Mouse (Mus musculus) lung, postnatal 36 days (tissue): ENCODE data around the gene Slc9a9.

ENCODE experiments used
- DNase-seq: peaks from one replicate; pipeline ENCODE4 v3.0.0; 2022; ENCODE audit warnings: mixed read lengths

The Slc9a9 gene

DNA sequence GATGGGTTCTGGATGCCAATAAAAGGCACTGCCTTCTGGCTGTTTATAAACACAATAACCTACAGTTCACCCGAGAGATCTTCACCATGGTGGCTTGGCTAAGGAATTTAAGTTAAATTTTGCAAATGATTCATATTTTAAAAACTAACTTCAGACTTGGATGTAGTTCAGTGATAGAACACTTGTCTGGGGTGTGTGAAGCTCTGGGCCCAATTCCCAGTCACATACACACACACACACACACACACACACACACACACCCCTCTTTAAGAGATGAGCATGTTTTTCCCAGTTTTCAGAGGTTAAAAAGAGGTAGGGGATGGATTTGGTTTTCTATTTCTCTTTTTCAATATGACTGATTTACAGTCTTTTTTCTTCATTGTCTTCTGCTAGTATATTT, 15.9 kb downstream of the Slc9a9 start:
- DNase-seq, result no peak

DNA sequence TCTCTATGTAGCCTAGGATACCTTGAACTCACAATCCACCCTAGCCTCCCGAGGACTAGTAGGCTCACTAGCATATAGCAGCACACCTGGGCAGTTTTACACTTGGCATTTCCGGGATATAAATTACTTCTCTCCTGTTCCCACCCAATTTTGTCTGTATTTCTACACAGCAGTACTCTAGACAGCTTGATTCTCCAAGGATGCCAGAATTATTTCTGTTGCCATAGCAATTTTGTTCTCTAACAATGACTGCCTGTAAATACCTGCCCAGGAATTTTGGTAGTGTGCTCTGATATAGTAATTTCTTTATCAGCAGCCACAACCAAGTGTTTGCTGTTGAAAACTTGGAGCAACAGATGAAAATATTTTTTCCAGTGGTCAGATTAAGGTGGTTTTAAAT, 16.7 kb downstream of the Slc9a9 start:
- no peak for DNase-seq

DNA sequence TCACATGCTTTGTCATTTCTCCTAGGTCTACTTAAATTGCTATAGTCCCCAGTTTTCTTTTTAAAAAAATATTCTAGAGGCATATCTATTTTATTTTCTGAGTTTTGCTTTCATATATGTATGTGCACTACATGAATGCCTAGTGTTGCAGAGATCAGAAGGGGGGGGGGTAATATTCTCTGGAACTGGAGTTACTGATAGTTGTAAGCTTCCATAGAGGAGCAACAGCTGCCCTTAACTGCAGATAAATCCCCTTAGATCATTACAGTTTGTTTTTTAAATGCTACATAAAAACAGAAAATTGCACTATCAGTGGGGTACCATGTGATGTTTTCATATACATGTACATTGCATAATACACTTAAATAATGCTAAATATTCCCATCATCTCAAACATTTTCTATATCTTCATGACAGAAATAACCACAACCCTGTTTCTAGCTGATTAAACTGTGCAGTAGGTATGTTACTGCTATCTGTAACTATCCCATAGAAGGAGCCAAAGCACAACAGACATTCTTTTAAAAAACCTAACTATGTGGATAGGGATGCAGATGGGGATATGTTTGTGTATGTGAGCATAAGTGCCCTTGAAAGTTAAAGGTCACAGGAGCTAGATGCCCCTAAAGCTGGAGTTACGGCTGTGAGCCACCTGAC, 17.6 kb downstream of the Slc9a9 start:
- DNase-seq, result no peak

DNA sequence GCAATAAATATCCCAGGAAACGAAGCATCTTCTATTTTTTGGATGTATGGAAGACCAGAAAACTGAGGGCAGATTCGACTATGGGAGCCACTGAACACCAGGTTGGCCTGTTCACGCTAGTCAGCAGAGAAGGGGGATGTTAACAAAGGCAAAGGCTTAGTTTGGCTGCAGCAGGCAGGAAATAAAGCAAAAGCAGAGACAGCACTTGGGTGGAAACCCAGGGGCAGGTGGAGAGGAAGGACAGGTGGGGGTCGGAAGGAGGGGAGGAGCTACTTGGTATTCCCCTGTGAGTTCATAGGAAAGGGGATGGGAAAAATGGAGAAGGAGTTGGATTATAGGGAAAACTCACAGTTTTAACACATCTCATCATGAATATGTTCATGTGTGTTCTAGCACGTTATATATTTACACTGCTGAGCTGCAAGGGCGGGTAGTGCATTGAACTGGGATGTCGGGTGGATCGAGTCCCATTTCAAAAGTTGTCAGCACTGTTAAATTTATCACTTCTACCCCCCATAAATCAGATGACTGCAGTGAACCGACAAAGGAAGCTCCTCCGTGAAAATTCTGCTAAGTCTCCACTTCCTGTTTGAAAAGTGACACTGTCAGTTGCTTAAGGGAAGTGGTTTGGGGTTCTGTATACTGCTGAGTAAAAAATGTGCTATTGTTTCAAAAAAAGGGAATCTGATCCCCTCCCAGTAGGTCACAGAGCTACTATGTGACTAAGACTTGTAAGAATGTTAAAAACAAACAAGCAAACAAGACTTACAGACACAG, 21.8 kb downstream of the Slc9a9 start:
- peak; percentile 42 for DNase-seq

DNA sequence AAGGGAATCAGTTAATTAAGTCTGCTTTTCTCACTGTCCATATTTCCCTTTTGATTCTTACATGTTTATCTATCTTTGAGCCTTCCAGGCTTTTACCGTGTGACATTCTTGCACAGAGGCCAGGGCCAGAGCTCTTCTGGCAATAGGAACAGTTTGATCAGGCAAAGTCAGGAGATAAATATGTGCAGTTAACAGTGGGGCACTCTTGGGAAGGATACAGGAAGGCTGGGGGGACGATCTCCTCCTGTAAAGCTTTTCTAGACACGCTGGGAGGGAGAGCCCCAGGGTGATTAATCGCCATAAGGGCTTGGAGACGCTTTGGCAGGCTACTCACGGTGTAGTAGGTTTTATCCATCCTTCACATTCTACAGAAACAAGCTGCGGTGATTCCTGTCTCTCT, 22.4 kb downstream of the Slc9a9 start:
- no peak for DNase-seq

DNA sequence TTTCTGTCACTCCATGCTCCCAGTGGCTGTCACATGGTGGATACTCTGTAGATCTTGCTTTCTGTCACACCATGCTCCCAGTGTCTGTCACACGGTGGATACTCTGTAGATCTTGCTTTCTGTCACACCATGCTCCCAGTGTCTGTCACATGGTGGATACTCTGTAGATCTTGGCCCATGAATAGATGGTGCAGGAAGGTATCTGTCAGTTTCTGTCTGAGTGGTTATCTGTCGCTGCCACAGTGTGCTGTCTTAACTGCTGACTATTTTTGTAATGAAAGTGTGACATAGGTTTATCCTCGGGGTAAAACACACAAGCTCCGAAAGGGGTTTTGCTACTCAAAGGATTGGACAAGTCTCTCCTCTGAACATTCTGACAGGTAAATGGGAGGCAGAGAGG, 24.5 kb downstream of the Slc9a9 start:
- DNase-seq, result no peak

DNA sequence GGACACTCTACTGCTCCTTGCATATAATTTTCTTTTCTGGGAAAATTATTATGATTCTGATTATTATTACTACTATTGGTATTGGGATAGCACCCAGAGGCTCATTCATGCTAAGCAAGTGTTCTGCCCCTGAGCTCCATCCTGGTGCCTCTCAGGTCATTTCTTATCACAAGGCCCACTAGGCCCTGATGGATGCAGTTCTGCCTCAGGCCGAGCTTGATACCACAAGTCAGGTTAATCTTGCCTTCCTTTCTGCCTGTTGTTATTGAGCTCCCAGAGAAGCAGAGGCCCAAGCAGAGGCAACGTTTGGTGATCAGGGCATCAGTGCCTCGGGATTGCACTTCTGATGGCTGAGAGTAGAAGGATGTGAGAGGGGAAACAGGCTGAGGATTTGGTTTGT, 25.3 kb downstream of the Slc9a9 start:
- DNase-seq, result no peak

DNA sequence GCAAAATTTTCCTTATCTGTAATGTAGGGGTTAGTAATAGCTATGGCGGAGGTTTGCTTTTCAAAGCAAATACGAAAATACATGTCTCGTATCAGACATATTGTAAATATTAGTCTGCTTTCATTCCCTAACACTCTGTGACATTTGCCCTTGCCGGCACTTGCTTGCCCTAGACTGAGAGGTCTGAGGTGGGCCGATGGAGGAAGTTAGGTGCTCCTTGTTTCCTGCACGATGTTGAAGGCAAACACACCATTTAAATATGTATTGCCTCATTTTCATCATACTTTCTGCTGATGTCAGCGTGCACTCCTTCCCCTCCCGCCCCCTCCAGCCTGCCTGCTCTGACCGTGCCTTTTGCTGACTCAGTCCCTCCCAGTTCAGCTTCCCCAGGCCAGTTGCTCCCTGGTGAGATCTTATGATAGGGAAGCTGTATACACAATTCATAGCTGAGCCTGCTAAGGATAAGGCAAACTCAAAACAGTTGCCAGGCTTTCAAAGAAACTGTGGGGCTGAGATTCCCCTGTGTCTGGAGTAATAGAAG, 26.9 kb downstream of the Slc9a9 start:
- peak; percentile 43 for DNase-seq

DNA sequence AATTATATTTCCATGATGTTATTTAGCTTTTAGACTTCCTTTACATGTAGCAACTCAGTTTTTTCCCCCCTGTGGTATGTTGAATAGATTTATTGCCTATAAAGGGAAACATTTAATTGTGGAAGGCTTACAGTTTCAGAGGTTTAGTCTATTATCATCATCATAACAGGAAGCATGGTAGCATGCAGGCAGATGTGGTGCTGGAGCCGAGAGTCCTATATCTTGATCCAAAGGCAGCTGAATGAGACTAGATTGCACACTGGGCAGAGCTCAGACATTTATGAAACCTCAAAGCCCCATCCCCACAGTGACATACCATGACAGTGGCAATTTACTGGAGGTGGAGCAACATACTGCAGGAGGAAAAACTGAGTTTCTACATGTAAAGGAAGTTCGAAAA, 28.5 kb downstream of the Slc9a9 start:
- DNase-seq, result no peak

DNA sequence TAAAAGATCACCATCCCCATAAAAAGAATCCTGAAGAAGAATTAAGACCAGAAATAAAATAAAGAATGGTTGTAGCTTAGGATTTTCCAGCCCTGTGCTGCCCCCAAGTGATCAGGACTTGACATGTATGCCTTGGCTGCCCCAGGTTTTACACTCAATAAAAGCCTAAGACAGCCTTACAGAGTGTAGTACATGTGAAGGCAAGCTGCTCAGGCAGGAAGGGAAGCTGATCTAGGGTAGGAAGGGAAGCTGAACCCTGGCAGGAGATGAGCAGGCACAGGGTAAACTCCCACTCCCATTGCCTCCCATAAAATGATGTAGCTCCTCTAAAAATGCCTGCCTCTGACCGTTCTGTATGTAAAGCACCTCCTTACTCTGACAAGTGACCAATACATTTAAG, 30.8 kb downstream of the Slc9a9 start:
- DNase-seq, result peak; percentile 50

DNA sequence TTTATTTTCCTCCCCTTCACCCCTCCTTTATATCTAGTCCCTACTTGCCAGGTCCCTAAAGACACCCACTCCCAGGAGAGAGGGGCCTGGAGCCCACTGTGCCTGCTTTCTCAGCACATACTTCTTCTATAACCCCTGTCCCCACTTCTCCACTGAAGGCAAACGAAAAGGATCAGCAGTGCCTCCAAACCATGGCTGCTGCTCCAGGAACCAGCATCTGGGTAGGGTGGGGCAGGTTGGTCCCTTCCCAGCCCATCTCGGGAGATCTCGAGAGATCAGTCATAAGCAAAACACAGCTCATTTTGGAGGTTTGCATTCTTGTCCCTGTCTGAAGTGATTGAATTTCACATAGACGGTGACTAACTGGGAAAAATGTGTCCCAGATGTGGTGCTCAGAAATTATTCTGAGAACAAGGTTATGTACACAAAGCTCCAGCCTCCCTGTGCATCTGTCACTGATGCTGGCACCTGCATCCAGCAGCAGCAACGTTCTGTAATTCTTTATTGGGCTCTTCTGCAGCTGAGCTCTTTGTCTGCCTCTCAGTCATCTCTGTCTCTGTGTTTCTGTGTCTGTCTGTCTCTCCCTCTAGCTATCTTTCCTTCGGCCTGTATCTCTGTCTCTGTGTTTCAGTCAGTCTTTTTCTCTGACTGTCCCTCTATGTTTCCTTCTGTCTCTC, 31.6 kb downstream of the Slc9a9 start:
- no peak for DNase-seq

DNA sequence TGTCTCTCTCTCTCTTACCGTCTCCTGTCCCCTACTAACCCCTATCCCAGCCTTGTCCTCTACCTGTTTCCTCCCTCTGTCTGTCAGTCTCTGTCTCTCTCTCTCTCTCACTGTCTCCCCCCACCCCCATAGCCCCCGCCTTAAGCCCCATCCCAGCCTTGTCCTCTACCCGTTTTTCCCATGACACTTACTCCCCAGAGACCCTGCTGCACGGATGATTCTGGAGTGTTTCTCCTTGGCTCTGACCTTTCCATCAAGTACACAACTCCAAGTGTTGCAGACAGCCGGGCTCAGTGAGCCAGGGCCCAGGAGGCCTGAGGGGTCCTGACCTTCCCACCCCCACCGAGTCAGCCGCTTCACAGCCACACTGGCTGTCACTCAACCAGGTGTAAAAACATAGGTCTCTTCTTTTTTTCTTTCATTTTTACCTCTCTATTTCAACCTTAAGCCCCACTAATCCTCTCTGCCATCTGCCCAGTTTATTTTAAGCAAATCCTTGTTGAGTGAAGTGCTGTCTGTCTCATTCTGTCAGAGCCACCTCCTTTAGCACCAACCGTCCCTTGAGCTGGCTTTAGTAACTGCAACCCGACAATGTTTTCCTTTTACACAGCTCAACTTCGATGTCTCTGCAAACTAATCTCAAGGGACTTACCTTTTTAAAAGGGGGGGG, 32.4 kb downstream of the Slc9a9 start:
- DNase-seq, result no peak

DNA sequence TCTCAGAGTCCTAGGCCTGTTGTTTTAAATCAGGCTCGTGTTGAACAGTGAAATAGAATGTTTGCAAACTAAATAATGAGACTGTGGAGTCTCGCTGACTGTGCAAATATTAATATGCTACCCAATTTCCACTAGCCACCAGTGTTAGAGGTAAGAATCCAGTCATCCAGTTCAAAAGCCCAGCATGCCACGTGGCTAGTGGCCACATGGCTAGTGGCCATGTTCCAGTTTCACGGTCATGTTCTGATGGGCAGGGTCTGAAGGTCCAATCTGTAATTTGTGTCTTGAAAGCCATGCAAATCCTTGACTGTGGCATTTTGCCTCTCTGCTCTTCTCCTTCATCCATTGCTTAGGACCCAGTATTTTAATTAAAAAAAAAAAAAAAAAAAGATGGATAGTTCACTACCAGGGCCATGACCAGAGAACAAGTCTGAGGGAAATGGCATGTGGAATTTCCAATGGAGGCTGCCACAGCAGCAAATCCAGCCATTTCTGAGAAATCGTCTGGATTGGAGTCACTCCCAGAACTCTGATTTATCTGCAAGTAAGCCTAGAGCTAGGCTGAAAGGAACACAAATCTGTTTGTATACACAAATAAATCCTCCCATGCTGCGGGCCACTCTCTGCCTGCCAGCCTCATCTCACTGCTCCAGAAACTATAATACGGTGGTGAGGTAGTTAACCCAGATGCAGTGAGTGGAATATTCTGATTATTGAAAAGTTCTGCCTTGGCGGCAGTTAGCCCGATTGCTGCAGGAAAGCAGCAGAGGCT, 35.5 kb downstream of the Slc9a9 start:
- DNase-seq, result no peak

DNA sequence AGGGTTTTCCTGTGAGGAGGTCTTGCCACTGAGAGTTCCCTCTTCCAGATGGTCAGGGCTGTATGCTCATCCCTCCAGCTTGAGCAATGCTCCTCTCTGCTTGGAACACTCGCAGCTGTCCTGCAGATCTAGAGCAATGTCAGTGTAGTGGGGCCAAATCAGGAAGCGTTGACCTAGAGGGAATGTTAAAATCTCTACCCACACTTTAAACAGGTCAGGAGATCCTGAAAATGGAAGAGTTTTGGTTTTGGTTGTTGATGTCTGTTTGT, 36.0 kb downstream of the Slc9a9 start:
- DNase-seq, result peak; percentile 10

DNA sequence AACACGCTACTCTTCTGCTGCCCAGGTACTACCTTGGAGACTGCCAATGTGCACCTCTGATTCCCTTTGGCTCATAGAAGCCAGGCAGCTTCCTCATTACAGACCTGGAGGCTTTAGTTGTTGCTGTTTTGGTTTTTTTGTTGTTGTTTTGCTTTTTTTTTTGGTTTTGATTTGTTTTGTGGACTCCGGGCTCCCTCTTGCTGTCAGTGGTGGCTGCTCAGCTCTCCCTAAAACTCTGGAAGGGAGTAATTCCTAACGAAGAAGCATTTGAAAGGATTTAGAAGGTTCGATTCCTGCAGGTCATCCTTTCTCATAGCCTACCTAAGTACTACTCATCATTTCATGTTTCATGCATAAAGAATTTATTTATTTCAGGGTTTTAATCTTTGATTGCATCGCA, 42.4 kb downstream of the Slc9a9 start:
- no peak for DNase-seq

DNA sequence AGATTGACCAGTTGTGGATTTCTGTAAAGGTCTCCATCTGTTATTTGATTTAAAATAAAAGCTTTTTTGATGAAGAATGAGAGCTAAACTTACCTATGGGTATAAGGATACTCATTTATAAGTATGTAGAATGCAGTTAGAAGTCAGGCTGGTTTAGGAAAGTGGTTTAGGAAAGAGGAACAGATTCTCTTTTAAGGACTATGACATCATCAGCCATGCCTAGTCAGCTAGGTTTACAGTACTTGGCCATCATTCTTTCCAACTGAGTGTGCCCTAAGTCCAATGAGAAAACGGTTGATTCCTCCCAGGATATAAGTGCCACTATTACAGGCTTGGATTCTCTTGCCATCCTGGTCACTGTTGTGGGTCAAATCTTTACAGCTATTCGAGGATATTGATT, 47.0 kb downstream of the Slc9a9 start:
- no peak for DNase-seq

DNA sequence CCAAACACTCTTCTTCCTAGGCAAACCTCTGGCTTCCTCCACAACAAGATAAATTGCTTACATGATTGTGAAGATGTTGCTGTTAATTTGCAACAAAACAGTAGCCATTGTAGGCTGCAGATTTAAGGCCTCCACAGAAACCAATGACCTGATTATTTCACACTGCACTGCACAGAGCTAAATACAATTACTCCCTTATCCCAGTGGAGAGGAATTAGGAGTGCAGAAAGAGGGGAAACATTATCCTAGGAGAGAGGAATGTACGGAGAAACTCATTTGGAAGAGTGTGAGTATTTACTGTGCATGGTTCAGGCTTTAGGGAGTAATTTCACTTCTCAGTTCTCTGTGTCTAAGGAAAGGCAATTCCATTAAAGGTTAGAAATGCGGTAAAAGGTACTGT, 53.9 kb downstream of the Slc9a9 start:
- no peak for DNase-seq

DNA sequence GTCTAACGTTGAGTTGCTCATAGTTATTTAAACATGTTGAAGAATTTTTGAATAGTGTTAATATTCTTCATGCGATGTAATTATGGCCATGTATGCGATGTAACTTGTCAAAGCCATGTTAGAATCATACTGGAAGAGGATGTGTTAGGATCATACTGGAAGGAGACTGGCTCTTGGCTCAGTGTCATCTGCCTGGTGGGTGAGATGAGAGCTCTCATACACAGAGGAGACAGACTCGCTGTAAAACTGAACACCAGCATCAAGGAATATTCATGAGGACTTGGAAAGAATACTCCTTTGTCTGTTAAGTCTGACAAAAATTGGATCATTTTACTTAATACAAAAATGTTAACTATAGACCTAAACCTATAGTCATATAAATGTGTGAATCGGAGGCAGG, 55.4 kb downstream of the Slc9a9 start:
- DNase-seq, result no peak

DNA sequence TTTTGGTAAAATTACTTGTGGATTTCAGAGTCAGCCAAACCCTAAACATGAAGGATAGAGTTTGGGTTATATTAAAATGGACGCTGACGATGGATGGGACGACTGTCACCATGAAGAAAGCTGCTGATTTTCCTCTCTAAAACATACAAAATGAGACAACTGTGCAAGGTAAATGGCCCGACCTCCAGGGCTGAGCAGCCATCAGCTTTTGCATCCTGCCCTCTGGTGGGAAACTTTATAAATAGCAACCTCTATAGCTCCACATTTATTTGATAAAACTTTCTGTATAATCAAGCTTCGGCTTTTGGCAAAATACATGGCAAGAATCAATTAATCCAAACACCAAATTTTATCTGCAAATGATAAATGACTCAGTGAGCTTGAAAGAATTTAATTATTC, 57.7 kb downstream of the Slc9a9 start:
- peak; percentile 32 for DNase-seq

DNA sequence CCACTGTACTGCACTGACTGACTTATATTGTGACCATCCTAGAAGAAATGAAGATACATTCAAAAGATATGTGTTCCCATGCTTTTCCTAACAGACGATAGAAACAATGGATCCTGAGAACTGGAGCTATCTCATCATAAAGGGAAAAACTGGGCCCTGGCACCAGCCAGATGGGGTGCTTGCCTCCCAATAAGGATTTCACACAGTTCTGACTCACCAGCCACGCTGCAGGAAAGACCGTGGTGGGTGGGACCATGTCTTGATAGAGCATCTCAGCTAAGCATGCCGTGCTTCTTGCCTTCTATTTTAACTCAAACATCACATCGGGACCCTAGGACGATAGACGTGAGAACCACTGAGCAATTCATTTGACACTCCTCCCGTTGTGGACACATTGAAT, 60.7 kb downstream of the Slc9a9 start:
- DNase-seq, result no peak

DNA sequence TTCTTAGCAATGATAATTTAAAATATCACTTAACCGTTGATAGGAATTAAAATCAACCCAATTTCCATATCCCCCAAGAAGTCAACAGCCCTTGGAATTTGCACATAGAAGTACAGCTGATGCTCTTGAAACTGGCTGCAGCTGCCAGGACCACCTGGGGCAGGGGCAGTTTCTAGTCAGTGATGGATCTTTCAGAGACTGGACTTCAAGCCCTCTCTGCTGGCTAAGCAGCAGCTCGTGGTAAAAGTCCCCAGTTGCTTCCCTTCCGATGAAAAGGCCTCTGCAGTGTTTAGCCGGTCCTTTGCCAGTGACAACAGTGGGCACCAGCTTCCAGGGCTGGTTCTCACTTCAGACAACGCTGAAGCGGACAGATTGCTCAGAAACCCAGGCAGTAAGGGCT, 62.4 kb downstream of the Slc9a9 start:
- DNase-seq, result no peak

DNA sequence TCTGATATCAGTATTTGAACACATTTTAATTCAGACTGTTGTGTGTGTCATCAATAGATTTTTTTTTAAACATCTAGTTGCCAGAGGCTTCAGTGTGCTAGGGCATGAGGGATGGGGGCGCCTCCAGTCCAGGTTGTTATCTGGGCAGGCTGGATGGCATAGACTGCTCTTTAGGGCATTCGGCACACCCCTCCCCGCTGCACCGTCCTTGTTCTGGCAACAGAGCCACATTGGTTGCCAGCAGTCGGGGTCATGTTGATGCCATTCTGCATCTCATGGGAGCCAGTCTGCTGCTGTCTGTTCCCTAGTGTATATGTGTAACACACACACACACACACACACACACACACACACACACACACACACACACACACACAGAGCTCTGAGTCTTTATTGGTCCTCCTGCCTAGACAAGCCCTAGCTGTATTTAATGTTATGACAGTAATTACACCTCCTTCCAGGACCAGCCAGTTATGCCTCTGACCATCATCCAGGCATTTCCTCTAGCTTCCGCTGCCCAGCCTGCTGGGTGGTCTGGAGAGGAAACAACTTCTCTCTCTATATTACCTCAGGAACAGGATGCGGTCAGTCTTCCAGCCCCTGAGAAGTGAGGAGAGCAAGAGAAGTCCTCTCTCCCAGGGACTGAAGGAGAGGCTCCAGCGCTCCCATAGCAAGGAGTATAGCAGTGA, 63.0 kb downstream of the Slc9a9 start:
- no peak for DNase-seq
